Mouse (Mus musculus) G1E-ER4 (cell line): Measurements from ENCODE around the gene Rock2. TPM values are rescaled to one million over a fixed set of nuclear protein-coding genes. Genes with fewer than 3 reads are reported as not detected.

Experiments
- GATA1 ChIP-seq: IDR thresholded peaks from one replicate; pipeline ENCODE4 v1.8.0; 2012; ENCODE audit warnings: low read length, inconsistent platforms
- polyA plus RNA-seq: library from polyadenylated mRNA; stranded (reverse); fragments of >175 nt; gene quantifications from 2 replicates; pipeline ENCODE4 v1.2.3, GENCODE M21; 2012

Rock2 gene
- polyA plus RNA-seq, 1 experiment = 4.7 TPM

GRCm38 (mm10) chr12:16920186-16920860, 25.6 kb downstream of the Rock2 start:
- TF ChIP-seq GATA1 = no peak

GRCm38 (mm10) chr12:16927889-16928288, 33.2 kb downstream of the Rock2 start:
- no peak for TF ChIP-seq GATA1

- no peak for TF ChIP-seq GATA1
Observed at GRCm38 (mm10) chr12:16934423-16934822, 39.7 kb downstream of the Rock2 start.

- no peak for TF ChIP-seq GATA1
Observed at GRCm38 (mm10) chr12:16941976-16942375, 47.3 kb downstream of the Rock2 start.

GRCm38 (mm10) chr12:16948239-16948638, 53.5 kb downstream of the Rock2 start:
- no peak for TF ChIP-seq GATA1

GRCm38 (mm10) chr12:16958851-16959250, 64.2 kb downstream of the Rock2 start:
- TF ChIP-seq GATA1 = no peak

GRCm38 (mm10) chr12:16963354-16963753, 68.7 kb downstream of the Rock2 start:
- TF ChIP-seq GATA1 = no peak

- TF ChIP-seq GATA1 = no peak
Observed at GRCm38 (mm10) chr12:16966811-16967210, 72.1 kb downstream of the Rock2 start.

- TF ChIP-seq GATA1 = no peak
Observed at GRCm38 (mm10) chr12:16977120-16977519, 82.4 kb downstream of the Rock2 start.

- TF ChIP-seq GATA1 = no peak
Observed at GRCm38 (mm10) chr12:16985778-16986177, 91.1 kb downstream of the Rock2 start.

GRCm38 (mm10) chr12:16991376-16991775, 96.7 kb downstream of the Rock2 start:
- TF ChIP-seq GATA1 = no peak

GRCm38 (mm10) chr12:16992355-16992754, 97.7 kb downstream of the Rock2 start:
- no peak for TF ChIP-seq GATA1

GRCm38 (mm10) chr12:16994291-16994690, 99.6 kb downstream of the Rock2 start:
- TF ChIP-seq GATA1 = no peak

- TF ChIP-seq GATA1 = no peak
Observed at GRCm38 (mm10) chr12:16996281-16996680, 101.6 kb downstream of the Rock2 start.

- TF ChIP-seq GATA1 = no peak
Observed at GRCm38 (mm10) chr12:16996886-16997462, 102.3 kb downstream of the Rock2 start.

- TF ChIP-seq GATA1 = no peak
Observed at GRCm38 (mm10) chr12:16999146-16999545, 104.5 kb downstream of the Rock2 start.

GRCm38 (mm10) chr12:16999739-17000497, 105.2 kb downstream of the Rock2 start, which contains the start of gene Pqlc3:
Gene Pqlc3 (minus strand): TSS chr12:17000408.
- no peak for TF ChIP-seq GATA1

GRCm38 (mm10) chr12:17000628-17001027, 105.9 kb downstream of the Rock2 start:
- TF ChIP-seq GATA1 = no peak
